Mouse (Mus musculus) heart, adult 18-20 months (tissue): ENCODE measurements around the gene Psmb9. TPM values are rescaled to one million over a fixed set of nuclear protein-coding genes. Genes with fewer than 3 reads are reported as not detected.

Source experiments
- DNase-seq, 2 experiments: peaks; one replicate each; pipeline ENCODE4 v3.0.0; 2021 to 2022; ENCODE audit warnings: mixed read lengths in 1 of 2
- total RNA-seq, 2 experiments: library from RNA; stranded (reverse); gene quantifications; 2 replicates each; pipeline ENCODE4 v1.2.3; 2021

The Psmb9 gene
- total RNA-seq, 2 experiments from 2014 or later, result 13.1 to 25.3 TPM

GRCm38 (mm10) chr17:34138655-34139054 is 48.9 kb downstream of the Psmb9 start:
- no peak for DNase-seq

- DNase-seq, result no peak
These were observed 50.0 kb downstream of the Psmb9 start for GRCm38 (mm10) chr17:34137601-34138000.

GRCm38 (mm10) chr17:34135297-34136224 is 52.0 kb downstream of the Psmb9 start:
- DNase-seq, result peak; percentile 99

DNA sequence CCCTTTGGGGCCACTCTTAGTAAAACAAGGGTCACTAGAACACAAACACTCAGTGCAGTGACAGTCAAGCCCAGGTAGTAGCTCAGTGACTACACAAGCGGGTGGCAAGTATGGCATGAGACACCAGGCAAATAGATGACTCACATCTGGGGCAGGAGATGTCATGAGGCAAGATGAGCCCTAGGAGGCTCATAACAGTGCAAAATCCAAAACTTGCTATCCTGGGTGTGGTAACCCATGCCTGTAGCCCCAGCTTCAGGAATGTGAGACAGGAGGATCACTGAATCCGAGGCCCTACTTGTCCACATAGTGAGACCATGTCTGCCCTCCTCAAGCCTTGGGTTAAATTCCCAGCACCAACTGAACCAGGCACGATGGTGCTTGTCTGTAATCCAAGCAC is 53.1 kb downstream of the Psmb9 start:
- DNase-seq, result no peak

- DNase-seq, result peak in 1 of 2 experiments; percentile 11
These were observed 54.3 kb downstream of the Psmb9 start for GRCm38 (mm10) chr17:34133289-34133688.

Other genes starting within 250 kb of the Psmb9 start
- 10 to 100 TPM; 69.9 to 76.1 TPM for gene Pfdn6, start 247.4 kb downstream of the Psmb9 start, total RNA-seq
- 10 to 100 TPM; 10.3 to 10.9 TPM for gene Wdr46, start 247.1 kb downstream of the Psmb9 start, total RNA-seq
- gene B3galt4, start 236.3 kb downstream of the Psmb9 start, total RNA-seq, result 1 to 10 TPM; 1.3 to 1.8 TPM
- 10 to 100 TPM; 36.8 to 39.7 TPM for gene Vps52, start 232.0 kb downstream of the Psmb9 start, total RNA-seq
- gene Rps18, start 231.8 kb downstream of the Psmb9 start, total RNA-seq, result 100 to 1,000 TPM; 419 to 435 TPM
- gene H2-K1, start 187.4 kb downstream of the Psmb9 start, total RNA-seq, result 100 to 1,000 TPM; 204 to 337 TPM
- gene Ring1, start 163.1 kb downstream of the Psmb9 start, total RNA-seq, result 10 to 100 TPM; 13.2 to 16.9 TPM
- gene H2-Ke6, start 159.7 kb downstream of the Psmb9 start, total RNA-seq, result 100 to 1,000 TPM; 131 to 137 TPM
- gene Slc39a7, start 156.1 kb downstream of the Psmb9 start, total RNA-seq, result 10 to 100 TPM; 66.3 to 67.0 TPM
- gene Rxrb, start 156.0 kb downstream of the Psmb9 start, total RNA-seq, result 10 to 100 TPM; 42.3 to 45.4 TPM
- 1 to 10 TPM in 1 of 2 experiments, under 1 TPM in 1; 0.55 to 1.7 TPM for gene Col11a2, start 148.3 kb downstream of the Psmb9 start, total RNA-seq
- 1 to 10 TPM in 1 of 2 experiments, not detected in 1; 1.6 TPM for gene H2-Oa, start 95.4 kb downstream of the Psmb9 start, total RNA-seq
- 1 to 10 TPM; 5.9 to 7.2 TPM for gene H2-DMa, start 68.2 kb downstream of the Psmb9 start, total RNA-seq
- gene Brd2, start 65.1 kb downstream of the Psmb9 start, total RNA-seq, result 10 to 100 TPM; 64.5 to 79.0 TPM
- gene H2-DMb2, start 44.5 kb downstream of the Psmb9 start, total RNA-seq, result 1 to 10 TPM; 2.0 to 7.5 TPM
- gene H2-DMb1, start 34.7 kb downstream of the Psmb9 start, total RNA-seq, result 1 to 10 TPM; 3.0 to 3.9 TPM
- 10 to 100 TPM in 1 of 2 experiments, 1 to 10 TPM in 1; 5.7 to 11.4 TPM for gene Tap1, start 211 bp downstream of the Psmb9 start, total RNA-seq
- gene Psmb8, start 10.0 kb upstream of the Psmb9 start, total RNA-seq, result 10 to 100 TPM; 19.5 to 34.4 TPM
- gene Tap2, start 15.8 kb upstream of the Psmb9 start, total RNA-seq, result 10 to 100 TPM; 25.3 to 33.3 TPM
- 1 to 10 TPM in 1 of 2 experiments, under 1 TPM in 1; 0.77 to 5.7 TPM for gene H2-Ob, start 51.1 kb upstream of the Psmb9 start, total RNA-seq
- 10 to 100 TPM; 36.6 to 43.8 TPM for gene H2-Ab1, start 69.9 kb upstream of the Psmb9 start, total RNA-seq
- gene H2-Aa, start 100.1 kb upstream of the Psmb9 start, total RNA-seq, result 10 to 100 TPM; 52.0 to 53.2 TPM
- gene H2-Eb1, start 118.1 kb upstream of the Psmb9 start, total RNA-seq, result 10 to 100 TPM; 54.9 to 60.2 TPM
- gene H2-Eb2, start 137.9 kb upstream of the Psmb9 start, total RNA-seq, result under 1 TPM in 1 of 2 experiments, not detected in 1; 0.46 TPM
- under 1 TPM; 0.26 to 0.32 TPM for gene Btnl2, start 167.1 kb upstream of the Psmb9 start, total RNA-seq
- not detected for gene Btnl1, start 189.4 kb upstream of the Psmb9 start, total RNA-seq
- not detected for gene BC051142, start 211.1 kb upstream of the Psmb9 start, total RNA-seq